ENCODE assay signal across 11 mouse cellular contexts in the genomic region with DNA sequence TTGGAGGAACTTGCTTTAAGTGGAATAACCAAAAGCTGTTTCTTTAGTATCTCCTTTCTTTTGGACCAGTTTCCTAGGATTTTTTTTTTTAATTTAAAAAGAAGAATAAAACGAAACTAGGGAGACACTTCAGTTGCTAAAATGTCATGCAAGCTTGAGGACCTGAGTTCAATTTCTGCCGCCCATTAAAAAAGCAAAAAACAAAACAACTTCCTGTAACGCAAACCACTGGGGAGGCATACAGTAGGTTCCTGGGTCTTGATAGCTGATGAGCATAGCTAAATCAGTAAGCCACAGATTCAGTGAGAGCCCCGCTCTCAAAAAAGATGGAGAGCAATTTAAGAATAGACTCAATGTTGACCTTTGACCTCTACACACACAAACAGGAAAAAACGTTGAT. TPM values are rescaled to one million over a fixed set of nuclear protein-coding genes. Genes with fewer than 3 reads are reported as not detected.
DNase-seq lines count a peak whose midpoint lies in the region; ATAC-seq and TF ChIP-seq lines count a peak whose summit lies in the region.
"Had no signal": no experiment of that assay in that cellular context is flagged by ENCODE, and none has a peak within 500 bp of the region (broad histone marks: within the 10 kb centered on the region; RNA-seq: fewer than 3 reads in every experiment).

No protein-coding gene starts in this region.

- H3K4me2 ChIP-seq in heart, embryonic 16.5 days (ENCODE audit: low read depth, low read length), result peak overlapping the region; percentile 54
- peak overlapping the region; percentile 46; the same call in 1 of the 2 replicates for H3K4me2 ChIP-seq in stomach, postnatal 0 days (replicated peaks; ENCODE audit: low read depth)

- no peak for ATAC-seq in heart, embryonic 16.5 days (replicated peaks; ENCODE audit: extremely low read depth, insufficient read depth, low FRiP score)
- no peak for ATAC-seq in stomach, postnatal 0 days (ENCODE audit: low FRiP score, low TSS enrichment)

- H3K4me3 ChIP-seq in heart, embryonic 16.5 days (ENCODE audit: low read length), result peak overlapping the region; percentile 26; the same call in 1 of the 2 replicates
- H3K4me3 ChIP-seq in spleen, adult 2 months (ENCODE audit: extremely low read depth, insufficient read depth, insufficient read length), result no peak overlapping the region
- H3K4me3 ChIP-seq in limb, embryonic 10.5 days, result peak overlapping the region; percentile 40; the same call in 1 of the 2 replicates
- H3K4me3 ChIP-seq in stomach, postnatal 0 days (ENCODE audit: low read depth, low read length), result no peak overlapping the region

- peaks cover 4% of the 10 kb centered on the region; the same call in 1 of the 2 replicates for H3K36me3 ChIP-seq in heart, embryonic 16.5 days (ENCODE audit: control insufficient read depth, insufficient read depth)
- peaks cover 3% of the 10 kb centered on the region for H3K36me3 ChIP-seq in spleen, adult 2 months (ENCODE audit: control insufficient read depth, insufficient read depth, low read length)
- H3K36me3 ChIP-seq in limb, embryonic 10.5 days, result peaks cover 24% of the 10 kb centered on the region
- H3K36me3 ChIP-seq in stomach, postnatal 0 days (ENCODE audit: control insufficient read depth, insufficient read depth, low read length), result no peaks in the 10 kb centered on the region

- H3K9me3 ChIP-seq in heart, embryonic 16.5 days (replicated peaks; ENCODE audit: control insufficient read depth, low read length), result no peaks in the 10 kb centered on the region
- no peaks in the 10 kb centered on the region for H3K9me3 ChIP-seq in limb, embryonic 10.5 days (replicated peaks)
- H3K9me3 ChIP-seq in stomach, postnatal 0 days (ENCODE audit: control insufficient read depth, low read length), result no peaks in the 10 kb centered on the region

- no peak for TF ChIP-seq POLR2A in spleen, adult 2 months (IDR thresholded peaks at IDR 0.05; ENCODE audit: low read depth, low read length)

- H3K27me3 ChIP-seq in heart, embryonic 16.5 days (ENCODE audit: control insufficient read depth, insufficient read depth, low read length), result no peaks in the 10 kb centered on the region
- no peaks in the 10 kb centered on the region for H3K27me3 ChIP-seq in spleen, adult 2 months (ENCODE audit: control insufficient read depth, insufficient read depth, low read length)
- no peaks in the 10 kb centered on the region for H3K27me3 ChIP-seq in limb, embryonic 10.5 days (ENCODE audit: low read depth, poor library complexity, severe bottlenecking)
- H3K27me3 ChIP-seq in stomach, postnatal 0 days (ENCODE audit: control insufficient read depth, insufficient read depth, low read length), result no peaks in the 10 kb centered on the region

- WGBS in heart, embryonic 16.5 days, result 62% methylated on average over 5 of the region's 5 CpGs
- 21% methylated on average over 5 of the region's 5 CpGs for WGBS in spleen, adult 2 months
- 75% methylated on average over 5 of the region's 5 CpGs for WGBS in limb, embryonic 10.5 days
- 70% methylated on average over 5 of the region's 5 CpGs for WGBS in stomach, postnatal 0 days

- TF ChIP-seq EP300 in stomach, postnatal 0 days (optimal IDR thresholded peaks at IDR 0.05), result no peak

- no peak for DNase-seq in heart, postnatal 25 days (ENCODE audit: low spot score)
- DNase-seq in spleen, adult 2 months (ENCODE audit: low read depth in 1 of 2, low spot score in 2 of 2), result no peak
- DNase-seq in spleen, postnatal 10 days (ENCODE audit: low spot score in 2 of 2), result no peak
- DNase-seq in limb, embryonic 10.5 days (ENCODE audit: low spot score), result no peak
- DNase-seq in stomach, postnatal 0 days (ENCODE audit: low spot score), result no peak
- DNase-seq in testis, postnatal 10 days (ENCODE audit: low spot score), result no peak
- no peak for DNase-seq in cerebellum, postnatal 14 days
- DNase-seq: adrenal gland, postnatal 25 days; gastrocnemius, postnatal 14 days; right cerebral cortex, adult 18-20 months had no signal

- peak overlapping the region; percentile 55; the same call in 1 of the 2 replicates for H3K9ac ChIP-seq in heart, embryonic 16.5 days (ENCODE audit: low read length)
- H3K9ac ChIP-seq in stomach, postnatal 0 days (ENCODE audit: low read length), result peak overlapping the region; percentile 47; the same call in 1 of the 2 replicates

- intact Hi-C loops in heart, postnatal 25 days (cut with DNase I), result no loop called here

- peak overlapping the region; percentile 74 for H3K27ac ChIP-seq in heart, embryonic 16.5 days (ENCODE audit: low read length)
- peak overlapping the region; percentile 85 for H3K27ac ChIP-seq in spleen, adult 2 months (ENCODE audit: insufficient read depth, low read length)
- peak overlapping the region; percentile 86 for H3K27ac ChIP-seq in limb, embryonic 10.5 days
- no peak overlapping the region for H3K27ac ChIP-seq in stomach, postnatal 0 days (replicated peaks)

- peaks cover 15% of the 10 kb centered on the region for H3K4me1 ChIP-seq in heart, embryonic 16.5 days (ENCODE audit: control insufficient read depth, insufficient read depth, low read length)
- peaks cover 13% of the 10 kb centered on the region; the same call in 1 of the 2 replicates for H3K4me1 ChIP-seq in spleen, adult 2 months (ENCODE audit: control insufficient read depth, insufficient read depth, insufficient read length)
- peaks cover 50% of the 10 kb centered on the region for H3K4me1 ChIP-seq in limb, embryonic 10.5 days
- no peaks in the 10 kb centered on the region for H3K4me1 ChIP-seq in stomach, postnatal 0 days (replicated peaks; ENCODE audit: control insufficient read depth, insufficient read depth)

- TF ChIP-seq CTCF in spleen, adult 2 months (IDR thresholded peaks at IDR 0.05; ENCODE audit: extremely low read depth, insufficient read depth, insufficient read length, insufficient replicate concordance), result no peak
- no peak for TF ChIP-seq CTCF in stomach, postnatal 0 days (IDR thresholded peaks at IDR 0.05; ENCODE audit: low read depth)

RNA-seq across cellular contexts. Expression of a gene that starts 2.8 kb away (rescaled TPM):
- 37.1 and 38.2 TPM in 2 replicates for polyA plus RNA-seq in heart, embryonic 16.5 days (2015; fragmentation: Nextera tagmentation; extraction: Ambion mirVana)
- total RNA-seq in heart, postnatal 25 days (2021), result 10 to 100 TPM; 14.1 to 17.2 TPM
- polyA plus RNA-seq in spleen, adult 2 months (2012; rRNA removed), result 71.2 and 87.4 TPM in 2 replicates
- polyA plus RNA-seq in limb, embryonic 10.5 days (2016; fragmentation: Nextera tagmentation; extraction: Ambion mirVana), result 37.1 and 42.1 TPM in 2 replicates
- 34.6 and 35.3 TPM in 2 replicates for polyA plus RNA-seq in stomach, postnatal 0 days (2015; fragmentation: Nextera tagmentation; extraction: Ambion mirVana)

RNA-seq across cellular contexts. Expression of a gene that starts 12.1 kb away (rescaled TPM):
- 21.6 and 25.8 TPM in 2 replicates for polyA plus RNA-seq in heart, embryonic 16.5 days (2015; fragmentation: Nextera tagmentation; extraction: Ambion mirVana)
- total RNA-seq in heart, postnatal 25 days (2021), result 10 to 100 TPM; 11.6 to 16.1 TPM
- polyA plus RNA-seq in spleen, adult 2 months (2012; rRNA removed), result 11.3 and 14.7 TPM in 2 replicates
- 27.9 and 34.3 TPM in 2 replicates for polyA plus RNA-seq in limb, embryonic 10.5 days (2016; fragmentation: Nextera tagmentation; extraction: Ambion mirVana)
- polyA plus RNA-seq in stomach, postnatal 0 days (2015; fragmentation: Nextera tagmentation; extraction: Ambion mirVana), result 16.1 and 16.8 TPM in 2 replicates

RNA-seq across cellular contexts. Expression of a gene that starts 12.3 kb away (rescaled TPM):
- polyA plus RNA-seq in heart, embryonic 16.5 days (2015; fragmentation: Nextera tagmentation; extraction: Ambion mirVana), result 1.3 and 1.9 TPM in 2 replicates
- total RNA-seq in heart, postnatal 25 days (2021), result under 1 TPM; 0.50 to 0.68 TPM
- polyA plus RNA-seq in spleen, adult 2 months (2012; rRNA removed), result 3.4 and 5.0 TPM in 2 replicates
- polyA plus RNA-seq in limb, embryonic 10.5 days (2016; fragmentation: Nextera tagmentation; extraction: Ambion mirVana), result 3.2 and 4.1 TPM in 2 replicates
- 2.0 and 2.3 TPM in 2 replicates for polyA plus RNA-seq in stomach, postnatal 0 days (2015; fragmentation: Nextera tagmentation; extraction: Ambion mirVana)

RNA-seq across cellular contexts. Expression of a gene that starts 19.0 kb away (rescaled TPM):
- 77.9 and 88.1 TPM in 2 replicates for polyA plus RNA-seq in heart, embryonic 16.5 days (2015; fragmentation: Nextera tagmentation; extraction: Ambion mirVana)
- 10 to 100 TPM; 17.6 to 17.9 TPM for total RNA-seq in heart, postnatal 25 days (2021)
- 34.3 and 41.2 TPM in 2 replicates for polyA plus RNA-seq in spleen, adult 2 months (2012; rRNA removed)
- 230 and 312 TPM in 2 replicates for polyA plus RNA-seq in limb, embryonic 10.5 days (2016; fragmentation: Nextera tagmentation; extraction: Ambion mirVana)
- 134 and 144 TPM in 2 replicates for polyA plus RNA-seq in stomach, postnatal 0 days (2015; fragmentation: Nextera tagmentation; extraction: Ambion mirVana)

RNA-seq across cellular contexts. Expression of a gene that starts 31.9 kb away (rescaled TPM):
- 251 and 280 TPM in 2 replicates for polyA plus RNA-seq in heart, embryonic 16.5 days (2015; fragmentation: Nextera tagmentation; extraction: Ambion mirVana)
- total RNA-seq in heart, postnatal 25 days (2021), result 100 to 1,000 TPM; 134 to 142 TPM
- 146 and 314 TPM in 2 replicates for polyA plus RNA-seq in spleen, adult 2 months (2012; rRNA removed)
- polyA plus RNA-seq in limb, embryonic 10.5 days (2016; fragmentation: Nextera tagmentation; extraction: Ambion mirVana), result 723 and 764 TPM in 2 replicates
- polyA plus RNA-seq in stomach, postnatal 0 days (2015; fragmentation: Nextera tagmentation; extraction: Ambion mirVana), result 204 and 215 TPM in 2 replicates

Comparison
In these comparisons a context has a peak if more than half of its experiments do, and no peak if none do; other contexts are left out.
1. H3K4me3 ChIP-seq: peak in heart, embryonic 16.5 days (single experiment) and limb, embryonic 10.5 days (single experiment); none in spleen, adult 2 months (single experiment) and stomach, postnatal 0 days (single experiment).